Mouse (Mus musculus) induced T-regulatory cell, adult 2 months (primary cell): Measurements from ENCODE around the gene Prl7b1.

ENCODE experiments used
- DNase-seq: peaks from one replicate; pipeline ENCODE4 v3.0.0-alpha.2; 2012; ENCODE audit warnings: low read depth

The Prl7b1 gene

DNA sequence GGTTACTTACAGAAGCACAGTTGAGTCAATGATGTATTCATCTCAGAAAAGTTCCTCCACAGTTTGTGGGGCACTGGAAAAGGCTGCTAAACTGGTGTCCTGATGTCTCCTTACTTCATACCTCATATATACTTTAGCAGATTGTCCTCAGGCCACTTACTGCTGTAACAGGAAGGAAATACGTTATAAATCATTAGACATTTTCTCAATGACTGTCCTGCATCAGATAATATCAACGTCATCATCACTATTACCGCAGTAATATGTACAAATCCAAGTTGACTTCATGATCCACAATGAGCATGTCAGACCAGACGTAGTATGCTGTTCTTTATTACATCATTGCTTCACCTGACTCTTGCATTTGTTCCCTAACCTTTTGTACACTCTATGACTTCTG, at the start of gene Prl7b1:
Prl7b1 (minus strand) TSS at position 101 of the 400 bp plus-strand sequence.
- no peak for DNase-seq

DNA sequence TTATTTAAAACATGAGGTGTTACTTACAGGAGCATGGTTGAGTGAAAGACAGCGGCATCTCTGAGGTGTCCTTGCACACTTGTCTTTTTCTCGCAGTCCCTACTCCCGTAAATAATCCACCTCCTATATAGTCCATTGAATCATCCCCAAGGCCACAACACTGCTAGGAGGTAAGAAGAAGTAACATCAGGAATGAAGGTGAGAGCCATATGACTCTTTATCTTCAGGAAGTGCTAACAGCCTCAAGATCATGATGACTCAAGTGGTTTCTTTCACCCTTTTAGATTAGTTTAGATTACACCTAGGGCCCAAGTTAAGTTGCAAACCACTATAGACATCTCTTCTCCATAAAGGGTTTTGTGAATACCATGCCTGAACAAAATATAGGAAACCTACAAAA, 32.0 kb upstream of the Prl7b1 start, which contains the start of gene Prl7a1:
Prl7a1 (minus strand) TSS at position 101 of the 400 bp plus-strand sequence.
- no peak for DNase-seq

DNA sequence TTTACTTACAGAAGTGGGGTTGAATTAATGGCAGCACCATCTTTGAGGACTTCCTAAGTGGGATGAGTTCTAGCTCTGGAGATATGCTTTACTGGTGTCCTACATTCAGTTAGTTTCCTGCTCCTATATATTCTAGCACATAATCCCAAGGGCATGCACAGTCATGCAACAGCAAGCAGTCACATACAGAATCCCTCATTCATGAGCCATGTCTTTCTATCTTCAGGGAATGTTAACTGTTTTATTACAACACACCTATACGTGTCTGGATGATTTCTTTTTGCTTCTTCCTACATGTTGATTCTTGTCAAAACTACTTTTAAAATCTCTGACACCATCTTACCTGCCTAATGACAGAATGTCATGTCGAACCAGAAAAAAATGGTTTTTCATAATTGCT, 28.3 kb downstream of the Prl7b1 start, which contains the start of gene Prl8a1:
Prl8a1 (minus strand) TSS at position 101 of the 400 bp plus-strand sequence.
- DNase-seq = no peak

DNA sequence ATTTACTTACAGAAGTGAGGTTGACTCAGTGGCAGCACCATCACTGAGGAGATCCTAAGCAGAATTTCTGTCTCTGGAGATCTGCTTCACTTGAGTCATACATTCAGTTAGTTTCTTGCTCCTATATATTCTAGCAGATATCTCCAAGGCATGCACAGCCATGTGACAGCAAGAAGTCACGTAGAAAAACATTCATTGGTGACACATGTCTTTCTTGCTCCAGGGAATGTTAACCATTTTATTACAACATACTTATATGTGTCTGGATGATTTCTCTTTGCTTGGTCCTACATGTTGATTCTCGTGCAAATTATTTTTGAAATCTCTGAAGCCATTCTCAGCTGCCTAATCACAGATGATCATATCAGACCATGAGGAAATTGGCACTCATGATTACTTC, 45.9 kb downstream of the Prl7b1 start, which contains the start of gene Prl8a9:
Prl8a9 (minus strand) TSS at position 101 of the 400 bp plus-strand sequence.
- no peak for DNase-seq

DNA sequence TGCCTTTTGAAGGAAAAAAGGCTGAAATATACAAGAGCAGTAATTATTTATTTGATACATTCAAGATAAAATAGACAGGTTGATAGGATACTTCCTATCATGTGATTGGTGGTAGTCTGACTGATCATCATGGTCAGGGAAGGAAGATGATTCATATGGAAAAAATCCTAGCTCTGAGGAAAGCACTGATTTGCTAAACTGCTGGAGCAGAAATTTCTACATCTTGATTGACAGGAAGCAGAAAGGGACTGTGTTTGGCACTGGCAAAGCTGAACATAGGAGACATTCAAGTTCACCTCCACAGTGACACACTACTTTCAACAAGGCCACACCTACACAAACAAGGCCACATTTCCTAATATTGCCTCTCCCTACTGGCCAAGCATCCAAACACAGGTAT, 57.0 kb downstream of the Prl7b1 start:
- DNase-seq = no peak
